Mouse (Mus musculus): ENCODE measurements around the gene Acot11. TPM values are rescaled to one million over a fixed set of nuclear protein-coding genes. Genes with fewer than 3 reads are reported as not detected.

Acot11 gene
- total and polyA plus RNA-seq, 2 experiments, result 4.8 to 6.3 TPM

DNA sequence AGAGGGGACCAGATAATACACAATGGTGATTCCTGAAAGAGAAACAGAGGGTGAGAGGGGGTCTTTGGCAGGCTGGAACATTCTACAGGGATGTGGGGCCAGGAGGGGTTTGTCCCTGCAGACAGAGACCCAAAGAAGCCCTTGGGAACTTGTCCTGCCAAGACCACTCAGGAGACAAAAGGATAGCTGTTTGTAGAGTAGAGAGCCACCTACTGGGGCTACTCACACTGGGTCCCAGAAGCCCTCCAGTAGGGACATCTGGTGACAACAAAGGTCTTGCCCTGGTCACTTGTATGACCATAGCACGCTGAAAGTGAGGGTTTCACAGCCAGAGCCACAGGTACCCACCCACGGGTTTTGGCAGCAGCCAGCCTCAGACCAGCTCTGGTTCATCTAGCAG, 1.1 kb upstream of the Acot11 start:
- Histone ChIP-seq H3K36me3 (ENCODE audit: control insufficient read depth, insufficient read depth, low read length) (no peaks in the 10 kb centered on the region), H3K4me3 (ENCODE audit: insufficient read depth, low read depth, low read length) (no peak overlapping the region), H3K79me2 (ENCODE audit: control insufficient read depth, insufficient read depth, low read length) (no peaks in the 10 kb centered on the region), H3K27me3 (ENCODE audit: control insufficient read depth, insufficient read depth, low read length) (no peaks in the 10 kb centered on the region), H3K27ac (replicated peaks; ENCODE audit: insufficient read depth, low read depth, low read length) (no peak overlapping the region), H3K4me1 (ENCODE audit: control insufficient read depth, insufficient read depth, low read length) (peaks cover 5% of the 10 kb centered on the region; the same call in 1 of the 2 replicates), H3K9ac (ENCODE audit: low read depth, low read length) (no peak overlapping the region)
- WGBS, result 57% methylated on average over 2 of the region's 2 CpGs
- TF ChIP-seq POLR2A (IDR thresholded peaks at IDR 0.05; ENCODE audit: extremely low read depth, insufficient read depth, low read length), result no peak
- TF ChIP-seq CTCF (IDR thresholded peaks at IDR 0.05; ENCODE audit: low read depth, low read length), result no peak
- no peak for DNase-seq (ENCODE audit: extremely low read depth, low read depth, low spot score)

DNA sequence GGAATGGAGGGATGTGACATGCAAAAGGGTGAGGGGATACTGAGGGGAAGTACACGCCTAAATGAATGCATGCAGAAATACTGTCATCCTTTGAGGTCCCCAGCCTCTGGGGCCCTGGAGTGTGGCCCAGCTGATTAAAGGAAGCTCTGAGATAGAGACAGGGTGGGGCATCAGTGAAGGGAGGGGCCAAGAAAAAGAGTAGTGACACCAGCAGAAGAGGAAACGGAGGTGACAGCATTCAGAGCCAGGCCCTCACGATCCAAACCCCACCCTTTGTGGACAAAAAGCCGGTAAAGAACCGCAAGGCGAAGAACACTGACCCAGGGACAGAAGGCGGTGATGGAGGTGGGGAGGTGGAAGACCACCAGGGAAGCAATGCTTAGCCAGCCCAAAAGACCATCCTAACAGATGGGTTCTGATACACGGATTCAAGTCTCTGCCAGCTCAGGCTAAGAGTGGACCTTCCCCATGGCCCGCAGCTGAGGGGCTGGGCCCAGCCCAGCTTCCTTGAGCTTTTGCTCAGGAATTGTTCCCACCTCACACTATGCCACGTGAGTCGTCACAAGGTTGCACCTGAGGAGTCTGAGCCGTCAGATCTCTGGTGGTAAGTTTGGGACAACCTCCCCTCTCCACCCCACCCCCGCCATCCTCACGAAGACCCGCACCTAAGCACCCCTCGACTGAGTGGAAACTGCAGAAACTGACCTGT, 443 bp downstream of the Acot11 start:
- H3K36me3 ChIP-seq (ENCODE audit: control insufficient read depth, insufficient read depth, low read length), result no peaks in the 10 kb centered on the region
- no peaks in the 10 kb centered on the region for H3K79me2 ChIP-seq (ENCODE audit: control insufficient read depth, insufficient read depth, low read length)
- no peaks in the 10 kb centered on the region for H3K27me3 ChIP-seq (ENCODE audit: control insufficient read depth, insufficient read depth, low read length)
- H3K9ac ChIP-seq (ENCODE audit: low read depth, low read length), result peak overlapping the region; percentile 51
- H3K4me1 ChIP-seq (ENCODE audit: control insufficient read depth, insufficient read depth, low read length), result peaks cover 5% of the 10 kb centered on the region; the same call in 1 of the 2 replicates
- TF ChIP-seq CTCF (IDR thresholded peaks at IDR 0.05; ENCODE audit: low read depth, low read length), result no peak
- H3K4me3 ChIP-seq (ENCODE audit: insufficient read depth, low read depth, low read length), result peak overlapping the region; percentile 59
- WGBS, result 40% methylated on average over 16 of the region's 16 CpGs
- no peak for DNase-seq (ENCODE audit: extremely low read depth, low read depth, low spot score)
- H3K27ac ChIP-seq (replicated peaks; ENCODE audit: insufficient read depth, low read depth, low read length), result no peak overlapping the region

DNA sequence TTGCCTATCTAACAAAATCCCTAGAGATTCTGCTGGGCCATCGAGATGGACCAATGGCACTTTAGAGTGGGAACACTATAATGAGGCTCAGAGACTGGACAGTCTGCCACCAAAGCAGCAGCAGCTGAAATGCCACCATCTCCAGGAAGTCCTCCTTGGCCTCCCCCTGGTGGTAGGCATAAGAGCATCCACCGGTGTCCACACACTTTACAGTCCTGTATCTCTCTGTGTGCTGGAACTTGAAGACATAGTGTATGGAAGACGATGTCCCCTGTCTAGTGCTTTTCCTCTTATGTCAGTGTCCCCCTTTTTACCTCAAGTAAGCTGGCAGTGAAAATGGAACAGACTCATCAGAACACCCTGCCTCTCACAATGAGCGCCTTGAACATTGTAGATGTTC, 1.0 kb downstream of the Acot11 start:
- Histone ChIP-seq H3K27me3 (ENCODE audit: control insufficient read depth, insufficient read depth, low read length) (no peaks in the 10 kb centered on the region), H3K36me3 (ENCODE audit: control insufficient read depth, insufficient read depth, low read length) (no peaks in the 10 kb centered on the region), H3K4me1 (ENCODE audit: control insufficient read depth, insufficient read depth, low read length) (peaks cover 5% of the 10 kb centered on the region; the same call in 1 of the 2 replicates), H3K27ac (replicated peaks; ENCODE audit: insufficient read depth, low read depth, low read length) (no peak overlapping the region), H3K4me3 (ENCODE audit: insufficient read depth, low read depth, low read length) (no peak overlapping the region), H3K79me2 (ENCODE audit: control insufficient read depth, insufficient read depth, low read length) (no peaks in the 10 kb centered on the region), H3K9ac (ENCODE audit: low read depth, low read length) (no peak overlapping the region)
- TF ChIP-seq CTCF (IDR thresholded peaks at IDR 0.05; ENCODE audit: low read depth, low read length) (peak; percentile 58), POLR2A (IDR thresholded peaks at IDR 0.05; ENCODE audit: extremely low read depth, insufficient read depth, low read length) (no peak)
- DNase-seq (ENCODE audit: extremely low read depth, low read depth, low spot score), result no peak
- 81% methylated on average over 4 of the region's 4 CpGs for WGBS

- 15% methylated on average over 15 of the region's 15 CpGs for WGBS
- Histone ChIP-seq H3K79me2 (ENCODE audit: control insufficient read depth, insufficient read depth, low read length) (no peaks in the 10 kb centered on the region), H3K36me3 (ENCODE audit: control insufficient read depth, insufficient read depth, low read length) (no peaks in the 10 kb centered on the region), H3K4me3 (ENCODE audit: insufficient read depth, low read depth, low read length) (peak overlapping the region; percentile 31; the same call in 1 of the 2 replicates), H3K4me1 (ENCODE audit: control insufficient read depth, insufficient read depth, low read length) (peaks cover 5% of the 10 kb centered on the region), H3K27me3 (ENCODE audit: control insufficient read depth, insufficient read depth, low read length) (no peaks in the 10 kb centered on the region), H3K27ac (replicated peaks; ENCODE audit: insufficient read depth, low read depth, low read length) (no peak overlapping the region; the same call in 1 of the 2 replicates), H3K9ac (ENCODE audit: low read depth, low read length) (peak overlapping the region; percentile 35)
- TF ChIP-seq CTCF (IDR thresholded peaks at IDR 0.05; ENCODE audit: low read depth, low read length) (peak; percentile 83), POLR2A (IDR thresholded peaks at IDR 0.05; ENCODE audit: extremely low read depth, insufficient read depth, low read length) (no peak)
- peak; percentile 74 for DNase-seq (ENCODE audit: extremely low read depth, low read depth, low spot score)
These were observed 4.9 kb downstream of the Acot11 start for GRCm38 (mm10) chr4:106799772-106800336.

GRCm38 (mm10) chr4:106798908-106799546, 5.8 kb downstream of the Acot11 start:
- no peaks in the 10 kb centered on the region for H3K36me3 ChIP-seq (ENCODE audit: control insufficient read depth, insufficient read depth, low read length)
- 61% methylated on average over 10 of the region's 10 CpGs for WGBS
- H3K4me1 ChIP-seq (ENCODE audit: control insufficient read depth, insufficient read depth, low read length), result no peaks in the 10 kb centered on the region; the same call in none of the 2 replicates
- no peak overlapping the region for H3K4me3 ChIP-seq (ENCODE audit: insufficient read depth, low read depth, low read length)
- DNase-seq (ENCODE audit: extremely low read depth, low read depth, low spot score), result no peak
- no peaks in the 10 kb centered on the region for H3K27me3 ChIP-seq (ENCODE audit: control insufficient read depth, insufficient read depth, low read length)
- H3K9ac ChIP-seq (ENCODE audit: low read depth, low read length), result peak overlapping the region; percentile 18; the same call in 1 of the 2 replicates
- no peak overlapping the region for H3K27ac ChIP-seq (replicated peaks; ENCODE audit: insufficient read depth, low read depth, low read length)
- H3K79me2 ChIP-seq (ENCODE audit: control insufficient read depth, insufficient read depth, low read length), result no peaks in the 10 kb centered on the region
- TF ChIP-seq CTCF (IDR thresholded peaks at IDR 0.05; ENCODE audit: low read depth, low read length), result no peak
- TF ChIP-seq POLR2A (IDR thresholded peaks at IDR 0.05; ENCODE audit: extremely low read depth, insufficient read depth, low read length), result no peak

Measured in liver, adult 2 months (tissue).